Mouse (Mus musculus) small intestine, adult 2 months (tissue): ENCODE measurements around the gene Clic1. TPM values are rescaled to one million over a fixed set of nuclear protein-coding genes. Genes with fewer than 3 reads are reported as not detected.

Experiments
- H3K27ac ChIP-seq: fragments of 200-500 bp; 2 replicates; pipeline ENCODE4 v1.5.1; 2012; ENCODE audit warnings: low read depth, low read length, control low read depth, inconsistent platforms; ENCODE audit not compliant: insufficient read depth
- H3K27me3 ChIP-seq: fragments of 200-500 bp; 2 replicates; pipeline ENCODE4 v1.6.1; 2012; ENCODE audit warnings: mild to moderate bottlenecking, moderate library complexity, low read length, inconsistent platforms; ENCODE audit not compliant: control insufficient read depth, insufficient read depth
- H3K36me3 ChIP-seq: fragments of 200-500 bp; 2 replicates; pipeline ENCODE4 v1.6.1; 2012; ENCODE audit warnings: mild to moderate bottlenecking, low read length, control low read depth, inconsistent platforms; ENCODE audit not compliant: control insufficient read depth, insufficient read depth
- H3K4me1 ChIP-seq: fragments of 200-500 bp; 2 replicates; pipeline ENCODE4 v1.6.1; 2012; ENCODE audit warnings: low read length, inconsistent platforms, mixed read lengths; ENCODE audit not compliant: control insufficient read depth, insufficient read depth, insufficient read length
- H3K4me3 ChIP-seq: fragments of 200-500 bp; 2 replicates; pipeline ENCODE4 v1.5.1; 2012; ENCODE audit warnings: low read depth, mild to moderate bottlenecking, control low read depth, inconsistent platforms, low read length, moderate library complexity
- CTCF ChIP-seq: fragments of 200-500 bp; IDR thresholded peaks from 2 replicates; pipeline ENCODE4 v1.5.1; 2012; ENCODE audit warnings: low read depth, mild to moderate bottlenecking, control low read depth, inconsistent platforms, low read length, moderate library complexity, mixed read lengths; ENCODE audit not compliant: insufficient replicate concordance, insufficient read length; ENCODE audit errors: extremely low read depth
- POLR2A ChIP-seq: fragments of 200-500 bp; IDR thresholded peaks from 2 replicates; pipeline ENCODE4 v1.6.1; 2012; ENCODE audit warnings: low read depth, mild to moderate bottlenecking, control low read depth, inconsistent platforms, low read length, moderate library complexity
- WGBS: fragments of 180-500 bp; shearing (Covaris S2); methylation state at CpG from one replicate; pipeline ENCODE4 v1.1.7; 2018; 5-methylcytosine and 5-hydroxymethylcytosine counted together
- polyA plus RNA-seq: library from polyadenylated mRNA; depleted of rRNA; stranded (reverse); fragments of >200 nt; gene quantifications from 2 replicates; pipeline ENCODE4 v1.2.3, GENCODE M21; 2012; rRNA removed

Gene Clic1
- 134 and 219 TPM in 2 replicates for polyA plus RNA-seq

GRCm38 (mm10) chr17:35049561-35050016 lies at the start of gene Clic1:
TSS of gene Clic1 (plus strand) at chr17:35049966.
- H3K36me3 ChIP-seq = peaks cover 22% of the 10 kb centered on the region
- WGBS = 4% methylated on average over 11 of the region's 11 CpGs
- peak within 1 kb of the TSS; percentile 83 for H3K27ac ChIP-seq
- H3K4me1 ChIP-seq = peaks cover 32% of the 10 kb centered on the region
- H3K4me3 ChIP-seq = peak within 1 kb of the TSS; percentile 76
- TF ChIP-seq CTCF (peak; percentile 24; the same call in 1 of the 2 replicates), POLR2A (peak; percentile 38; the same call in 1 of the 2 replicates)
- H3K27me3 ChIP-seq = no peaks in the 10 kb centered on the region

- under 1% methylated on average over 83 of the region's 83 CpGs for WGBS
- H3K27me3 ChIP-seq = no peaks in the 10 kb centered on the region
Observed at GRCm38 (mm10) chr17:35000717-35001451, 48.9 kb upstream of the Clic1 start, which contains the start of gene Vars. TSS of gene Vars (plus strand) at chr17:35000987.

GRCm38 (mm10) chr17:35001452-35002152 lies 48.2 kb upstream of the Clic1 start:
- no peak for TF ChIP-seq CTCF
- 0 out of 2 replicates have a peak, but pooled peaks have one; percentile 9 for TF ChIP-seq POLR2A
- H3K4me1 ChIP-seq = peaks cover 13% of the 10 kb centered on the region
- peak overlapping the region; percentile 84 for H3K4me3 ChIP-seq
- under 1% methylated on average over 35 of the region's 35 CpGs for WGBS
- peaks cover 21% of the 10 kb centered on the region for H3K36me3 ChIP-seq
- H3K27me3 ChIP-seq = no peaks in the 10 kb centered on the region
- H3K27ac ChIP-seq = peak overlapping the region; percentile 99

More at GRCm38 (mm10) chr17:35000717-35001451, 48.9 kb upstream of the Clic1 start, which contains the start of gene Vars:
- H3K4me3 ChIP-seq = peak within 1 kb of the TSS; percentile 84
- no peak for TF ChIP-seq CTCF
- peak; percentile 18; the same call in 1 of the 2 replicates for TF ChIP-seq POLR2A
- peaks cover 20% of the 10 kb centered on the region for H3K36me3 ChIP-seq
- H3K4me1 ChIP-seq = peaks cover 13% of the 10 kb centered on the region
- peak within 1 kb of the TSS; percentile 99 for H3K27ac ChIP-seq

GRCm38 (mm10) chr17:35002153-35002865 lies 47.5 kb upstream of the Clic1 start:
- no peaks in the 10 kb centered on the region for H3K27me3 ChIP-seq
- peaks cover 13% of the 10 kb centered on the region for H3K4me1 ChIP-seq
- peak overlapping the region; percentile 99 for H3K27ac ChIP-seq
- H3K36me3 ChIP-seq = peaks cover 23% of the 10 kb centered on the region
- WGBS = 2% methylated on average over 12 of the region's 12 CpGs
- TF ChIP-seq CTCF (no peak), POLR2A (no peak)
- peak overlapping the region; percentile 84 for H3K4me3 ChIP-seq

GRCm38 (mm10) chr17:35003022-35003838 lies 46.5 kb upstream of the Clic1 start:
- H3K27me3 ChIP-seq = no peaks in the 10 kb centered on the region
- H3K4me3 ChIP-seq = no peak overlapping the region
- TF ChIP-seq POLR2A (no peak), CTCF (no peak)
- H3K36me3 ChIP-seq = peaks cover 24% of the 10 kb centered on the region
- no peak overlapping the region for H3K27ac ChIP-seq
- peaks cover 13% of the 10 kb centered on the region for H3K4me1 ChIP-seq
- 38% methylated on average over 9 of the region's 9 CpGs for WGBS

GRCm38 (mm10) chr17:35004075-35004717 lies 45.6 kb upstream of the Clic1 start:
- H3K27ac ChIP-seq = no peak overlapping the region
- H3K27me3 ChIP-seq = no peaks in the 10 kb centered on the region
- 95% methylated on average over 17 of the region's 17 CpGs for WGBS
- no peak overlapping the region for H3K4me3 ChIP-seq
- TF ChIP-seq CTCF (no peak), POLR2A (no peak)
- H3K36me3 ChIP-seq = peaks cover 27% of the 10 kb centered on the region
- H3K4me1 ChIP-seq = peaks cover 8% of the 10 kb centered on the region
